Mouse (Mus musculus): ENCODE results near the gene Pdgfa.

Gene Pdgfa

DNA sequence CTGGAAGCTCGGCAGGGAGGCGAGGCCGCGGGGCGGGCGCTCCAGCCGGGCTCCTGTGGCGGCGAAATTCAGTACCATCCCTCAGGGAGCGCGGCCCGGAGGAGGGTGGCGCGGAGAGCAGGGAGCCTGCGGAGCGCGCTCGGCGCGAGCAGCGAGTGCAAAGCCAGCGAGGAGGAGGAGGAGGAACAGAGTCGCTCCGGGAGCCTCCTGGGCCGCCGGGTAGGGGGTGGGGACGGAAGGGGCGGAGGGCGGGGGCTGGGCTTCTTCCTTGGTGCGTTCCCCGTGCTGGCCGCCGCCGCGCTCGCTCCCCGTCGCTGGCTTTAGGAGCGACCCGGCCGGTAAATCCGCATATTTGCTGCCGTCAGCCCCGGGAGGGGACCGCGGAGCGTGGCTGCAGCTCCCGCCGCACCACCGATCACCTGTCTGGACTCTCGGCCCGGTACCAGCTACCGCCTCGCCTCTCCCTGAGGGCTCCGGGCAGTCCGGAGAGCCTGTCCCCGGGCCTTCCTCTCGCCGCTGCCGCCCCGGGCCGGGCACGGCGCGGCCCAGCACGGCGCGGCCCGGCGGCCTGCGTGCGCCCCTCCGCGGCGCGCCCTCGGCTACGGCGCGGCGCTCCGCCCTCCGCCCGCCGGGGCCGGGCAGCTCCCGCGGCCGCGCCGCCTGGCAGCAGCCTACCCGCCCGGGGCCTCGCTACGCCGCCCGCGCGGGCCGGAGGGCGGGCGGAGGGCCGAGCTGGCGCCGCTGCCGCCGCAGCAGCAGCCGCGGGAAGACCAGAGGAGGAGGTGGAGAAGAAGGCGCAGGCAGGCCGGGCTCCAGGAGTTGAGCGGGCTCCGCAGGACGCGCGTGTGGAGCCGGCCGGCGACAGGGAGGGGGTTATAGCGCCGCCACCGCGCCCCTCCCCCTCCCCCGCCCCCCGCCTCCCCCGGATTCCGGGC, 2.1 kb downstream of the Pdgfa start:
- DNase-seq (ENCODE audit: low spot score) = no peak

DNA sequence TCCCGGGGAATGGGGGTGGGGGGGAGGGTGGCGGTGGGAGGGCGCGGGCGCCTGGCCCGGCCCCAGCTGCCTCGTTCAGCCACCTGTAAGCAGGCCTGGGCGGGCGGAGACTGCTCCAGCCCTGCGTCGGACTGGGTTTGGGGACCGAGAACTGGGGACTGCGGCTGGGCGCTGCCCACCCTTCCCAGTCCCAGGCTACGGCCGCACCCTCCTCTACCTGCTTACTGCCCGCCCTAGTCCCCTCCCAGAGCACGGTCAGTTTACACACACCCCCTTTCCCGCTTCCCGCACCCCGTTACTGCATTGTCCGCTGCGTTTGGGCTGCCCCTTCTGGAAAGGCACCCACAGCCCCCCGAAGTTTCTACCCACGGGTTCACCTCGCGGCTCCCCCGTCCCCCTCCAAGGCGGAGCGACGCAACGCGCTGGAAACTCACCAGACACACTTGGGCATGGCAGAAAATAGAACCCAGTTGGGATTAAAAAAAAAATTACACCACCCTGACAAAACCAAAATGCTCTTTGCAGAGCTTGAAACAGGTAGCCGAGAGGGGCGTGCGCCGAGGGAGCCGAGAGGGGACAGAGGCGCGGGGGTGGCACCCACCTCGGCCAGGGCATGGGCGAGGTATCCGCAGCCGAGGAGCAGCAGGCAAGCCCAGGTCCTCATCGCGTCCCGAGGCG, 2.9 kb downstream of the Pdgfa start:
- no peak for DNase-seq (ENCODE audit: low spot score)

DNA sequence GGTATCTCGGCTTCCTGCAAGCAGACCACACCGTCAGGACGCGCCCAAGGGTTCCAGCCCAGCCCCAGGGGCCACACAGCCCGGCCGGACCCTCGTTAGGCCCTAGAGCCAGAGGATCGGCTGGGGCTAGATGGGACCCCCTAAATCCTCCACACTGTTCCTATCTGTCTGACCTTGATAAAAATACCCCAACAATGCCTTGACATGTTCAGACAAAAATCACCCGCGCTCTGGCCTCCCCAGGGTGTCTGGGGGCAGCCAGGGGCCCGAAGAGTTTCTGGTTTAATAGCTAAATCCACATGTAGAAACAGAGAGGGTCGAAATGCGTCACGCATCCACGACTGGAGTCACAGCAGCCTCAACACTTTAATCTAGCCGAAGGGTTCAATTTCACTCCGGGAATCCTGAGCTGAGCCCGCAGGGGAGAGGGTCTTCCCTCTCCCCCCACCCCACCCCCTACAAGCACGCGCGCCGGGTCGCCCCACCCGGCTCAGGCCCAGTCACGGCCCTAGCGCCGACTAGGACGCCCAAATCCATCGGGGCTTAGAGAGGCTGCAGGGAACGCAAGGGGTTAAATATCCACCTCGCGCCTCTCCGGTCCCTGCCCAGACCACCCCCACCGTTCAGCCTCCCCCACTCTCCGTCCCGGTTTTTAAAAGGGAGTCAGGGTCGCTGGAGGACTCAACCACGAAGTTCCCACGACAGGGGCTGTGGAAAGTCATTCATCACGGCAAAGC, 3.6 kb downstream of the Pdgfa start:
- no peak for DNase-seq (ENCODE audit: low spot score)

DNA sequence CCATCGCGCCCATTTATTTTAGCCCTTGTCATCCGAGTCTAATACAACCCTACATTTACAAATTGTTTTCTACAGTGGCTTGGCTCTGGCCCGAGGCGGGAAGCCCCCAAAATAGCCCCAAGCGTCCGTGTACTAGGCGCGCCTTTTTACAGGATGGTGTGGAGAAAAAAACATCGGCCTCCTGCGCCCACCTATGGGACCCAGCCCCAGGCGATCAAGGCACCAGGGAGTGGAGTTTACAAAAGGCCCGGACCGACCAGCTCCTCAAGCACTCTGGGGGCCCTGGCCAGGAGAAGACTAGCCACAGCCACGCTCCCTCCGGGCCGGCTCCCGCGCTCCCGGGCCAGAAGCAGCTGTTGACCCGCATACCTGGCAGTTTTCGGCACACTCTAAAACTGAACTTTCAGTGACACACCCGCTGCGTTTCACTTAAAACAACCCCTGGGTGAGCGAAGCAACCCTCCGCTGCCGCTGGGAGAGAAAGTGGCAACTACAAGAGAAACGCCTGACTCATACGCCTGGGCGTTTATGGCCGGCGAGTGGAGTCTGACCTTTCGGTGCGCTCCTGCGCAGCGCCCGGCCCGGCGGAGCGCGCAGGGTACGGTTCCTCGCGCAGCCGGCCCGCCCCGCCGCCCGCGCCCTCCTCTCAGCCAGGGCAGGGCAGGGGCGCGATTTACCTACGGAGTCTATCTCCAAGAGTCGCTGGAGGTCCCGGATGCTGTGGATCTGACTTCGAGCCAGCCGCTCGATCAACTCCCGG, 4.4 kb downstream of the Pdgfa start:
- DNase-seq (ENCODE audit: low spot score) = no peak

DNA sequence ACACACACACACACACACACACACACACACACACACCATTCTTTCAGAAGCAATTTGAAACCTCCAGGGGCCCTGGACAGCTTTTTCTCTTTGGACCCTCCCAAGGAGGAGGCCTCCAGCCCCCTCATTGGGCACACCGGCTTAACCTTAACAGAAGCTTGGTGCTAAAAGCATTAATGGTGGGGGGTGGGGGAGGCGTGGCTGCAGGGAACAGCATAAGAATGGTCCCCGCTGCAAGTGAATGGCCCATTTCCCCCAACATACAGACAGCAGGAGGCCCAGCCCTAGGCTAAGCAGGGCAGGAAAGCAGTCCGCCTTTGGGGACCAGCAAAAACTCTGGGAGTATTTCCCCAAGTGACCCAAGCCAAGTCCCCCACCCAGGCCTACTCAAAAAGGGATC, 5.4 kb downstream of the Pdgfa start:
- no peak for DNase-seq (ENCODE audit: low spot score)

DNA sequence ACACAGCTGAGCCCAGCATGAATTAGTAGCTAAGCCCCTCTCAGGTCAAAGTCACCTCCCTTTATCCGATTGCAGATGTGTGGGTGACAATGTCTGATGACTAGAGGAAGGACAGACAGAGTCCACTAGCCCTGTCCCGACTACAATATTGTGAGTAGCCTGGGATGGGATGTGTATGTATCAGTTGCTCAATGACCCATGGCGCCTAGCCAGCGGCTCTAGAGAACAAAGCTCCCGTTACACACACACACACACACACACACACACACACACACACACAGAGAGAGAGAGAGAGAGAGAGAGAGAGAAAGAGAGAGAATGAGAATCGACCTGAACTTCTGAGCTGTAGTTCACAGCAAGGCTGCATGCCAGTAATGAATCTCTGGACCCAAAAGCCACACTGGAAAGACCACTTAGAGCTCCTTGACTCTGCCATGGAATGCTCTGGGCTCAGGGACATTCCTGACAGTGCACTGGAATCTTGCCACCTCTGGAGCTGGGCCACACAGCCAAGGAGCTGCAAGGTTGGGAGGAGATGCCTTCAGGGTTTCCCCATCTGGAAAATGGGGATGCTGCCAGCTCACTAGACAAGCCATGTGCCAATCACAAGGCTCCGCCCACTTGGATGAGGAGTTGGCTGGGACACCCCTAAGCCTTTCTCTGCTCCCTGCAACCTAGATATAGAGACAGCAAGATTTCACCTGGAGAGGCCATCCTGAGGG, 6.3 kb downstream of the Pdgfa start:
- no peak for DNase-seq (ENCODE audit: low spot score)

DNA sequence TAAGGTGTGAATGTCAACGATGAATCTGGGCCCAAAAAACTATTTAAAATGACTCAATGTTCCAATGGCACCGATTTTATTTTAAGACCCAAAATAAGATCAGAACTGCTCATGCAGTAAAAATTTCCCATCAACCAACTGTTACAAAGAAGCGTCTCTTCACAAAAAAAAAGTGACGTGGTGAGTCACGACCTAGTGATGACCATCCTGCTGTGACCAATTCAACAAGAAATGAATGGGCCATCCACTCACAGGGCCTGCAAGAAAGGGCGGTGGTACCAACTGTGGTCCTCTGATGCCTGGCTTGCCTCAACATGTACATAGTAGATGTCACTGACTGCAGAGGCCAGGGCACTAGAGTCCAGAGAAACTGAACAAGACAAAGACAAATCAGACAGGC, 7.6 kb downstream of the Pdgfa start:
- no peak for DNase-seq (ENCODE audit: low spot score)

DNA sequence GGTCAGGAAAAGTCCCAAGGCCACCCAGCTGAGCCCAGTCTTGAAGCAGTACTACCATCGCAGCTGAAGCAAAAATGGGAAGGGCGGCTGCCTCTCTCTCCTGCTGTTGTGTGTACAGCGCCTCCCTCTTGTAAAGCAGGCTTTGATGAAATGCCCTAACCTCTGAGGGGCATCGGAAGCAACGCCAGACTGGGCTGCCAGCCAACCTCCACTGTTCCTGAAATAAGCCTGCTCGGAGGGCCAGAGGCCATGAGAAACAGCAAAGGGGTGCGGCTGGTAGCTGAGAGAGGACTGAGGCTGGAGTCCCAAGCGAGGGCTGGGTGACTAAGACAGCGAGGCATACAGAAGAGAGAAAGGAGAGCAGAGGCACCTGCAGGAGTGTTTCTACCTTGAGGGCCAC, 8.4 kb downstream of the Pdgfa start:
- DNase-seq (ENCODE audit: low spot score) = no peak

DNA sequence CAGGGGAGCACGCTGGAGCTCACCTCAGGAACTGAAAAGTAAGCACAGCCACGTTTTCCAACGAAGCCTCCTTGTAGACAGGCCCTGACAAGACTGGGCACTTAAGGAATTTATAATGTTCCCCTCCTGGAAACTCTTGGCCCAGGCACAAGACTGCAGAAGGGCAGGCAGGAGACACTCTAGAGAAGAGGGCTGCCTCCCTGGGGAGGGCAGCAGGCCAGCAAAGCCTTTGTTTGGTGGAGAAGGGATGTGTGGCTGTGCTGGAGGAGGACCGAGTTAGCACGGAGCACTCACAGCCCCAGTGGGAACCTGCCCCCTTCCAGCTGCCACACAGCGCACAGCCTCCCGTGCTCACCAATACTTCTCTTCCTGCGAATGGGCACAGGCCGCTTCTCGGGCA, 9.2 kb downstream of the Pdgfa start:
- no peak for DNase-seq (ENCODE audit: low spot score)

DNA sequence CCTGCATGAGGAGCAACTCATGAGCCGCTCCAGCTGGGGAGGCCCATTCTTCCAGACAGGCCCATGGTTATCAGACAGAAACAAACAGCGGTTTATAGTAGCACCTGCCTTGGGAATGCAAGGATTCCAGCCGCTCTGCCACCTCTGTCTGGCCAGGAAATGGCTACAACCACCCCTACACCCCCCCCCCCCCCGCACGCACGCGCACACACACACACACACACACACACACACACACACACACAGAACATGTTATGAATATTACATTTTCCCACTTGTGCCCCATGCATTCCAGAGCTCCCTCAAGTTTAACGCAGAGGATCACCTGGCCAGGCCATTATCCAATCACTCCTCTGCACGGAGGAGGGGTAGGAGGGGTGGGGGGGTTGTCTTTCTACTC, 15.2 kb downstream of the Pdgfa start:
- no peak for DNase-seq (ENCODE audit: low spot score)

DNA sequence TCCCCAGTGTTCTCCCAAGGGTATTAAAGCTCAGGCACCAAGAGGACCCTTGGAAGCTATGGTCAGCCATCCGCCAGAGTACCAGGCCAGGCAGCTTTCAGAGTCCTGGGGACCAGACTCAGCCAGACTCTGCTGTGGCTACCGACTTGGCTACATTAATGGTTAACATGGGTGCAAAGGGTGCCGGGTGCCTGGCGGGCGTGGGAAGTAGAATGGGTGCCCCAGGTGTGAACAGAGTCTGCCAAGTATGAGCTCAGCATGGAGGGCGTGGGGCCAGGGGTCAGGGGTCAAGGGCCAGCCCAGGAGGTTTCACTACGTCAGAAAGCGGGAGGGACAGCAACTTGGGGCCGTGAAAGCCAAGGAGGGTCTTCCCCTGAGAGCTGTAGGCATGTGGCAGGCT, 16.6 kb downstream of the Pdgfa start:
- no peak for DNase-seq (ENCODE audit: low spot score)

DNA sequence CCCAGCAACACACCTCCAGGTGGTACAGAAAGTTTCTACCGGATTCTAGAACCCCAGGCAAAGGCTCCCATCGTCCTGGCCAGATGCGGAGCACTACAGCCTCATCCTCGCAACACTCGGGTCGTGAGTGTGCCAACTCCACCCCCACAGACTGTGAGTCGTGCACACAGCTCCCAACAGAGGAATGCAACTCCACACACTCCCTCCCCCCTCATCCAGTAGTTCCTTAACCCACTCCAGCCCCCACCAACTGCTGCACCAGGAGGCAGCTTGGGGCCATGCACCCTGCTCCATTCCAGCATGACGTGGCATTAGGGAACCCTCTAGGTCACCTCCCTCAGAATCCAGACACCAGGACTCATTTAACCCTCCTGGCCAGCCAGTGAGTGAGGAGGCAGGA, 17.3 kb downstream of the Pdgfa start:
- DNase-seq (ENCODE audit: low spot score) = no peak

DNA sequence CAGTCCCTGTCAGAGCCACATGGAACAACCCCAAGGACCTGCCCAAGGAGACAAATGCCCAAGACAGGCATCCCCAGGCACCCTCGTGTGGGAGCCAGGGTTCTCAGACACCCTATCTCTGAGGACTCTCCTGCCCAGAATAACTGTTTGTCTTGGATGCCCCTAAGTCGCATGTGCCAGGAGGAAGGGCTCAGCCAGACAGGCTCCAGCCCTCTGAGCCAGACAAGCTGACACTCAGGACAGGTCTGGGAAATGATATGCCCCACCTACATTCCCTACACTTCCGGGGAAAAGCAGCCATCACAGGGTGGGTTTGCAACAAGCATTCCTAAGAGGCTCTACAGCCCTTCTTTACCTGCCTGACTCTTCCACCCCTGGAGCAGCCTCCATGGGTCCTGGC, 19.4 kb downstream of the Pdgfa start:
- DNase-seq (ENCODE audit: low spot score) = no peak

DNA sequence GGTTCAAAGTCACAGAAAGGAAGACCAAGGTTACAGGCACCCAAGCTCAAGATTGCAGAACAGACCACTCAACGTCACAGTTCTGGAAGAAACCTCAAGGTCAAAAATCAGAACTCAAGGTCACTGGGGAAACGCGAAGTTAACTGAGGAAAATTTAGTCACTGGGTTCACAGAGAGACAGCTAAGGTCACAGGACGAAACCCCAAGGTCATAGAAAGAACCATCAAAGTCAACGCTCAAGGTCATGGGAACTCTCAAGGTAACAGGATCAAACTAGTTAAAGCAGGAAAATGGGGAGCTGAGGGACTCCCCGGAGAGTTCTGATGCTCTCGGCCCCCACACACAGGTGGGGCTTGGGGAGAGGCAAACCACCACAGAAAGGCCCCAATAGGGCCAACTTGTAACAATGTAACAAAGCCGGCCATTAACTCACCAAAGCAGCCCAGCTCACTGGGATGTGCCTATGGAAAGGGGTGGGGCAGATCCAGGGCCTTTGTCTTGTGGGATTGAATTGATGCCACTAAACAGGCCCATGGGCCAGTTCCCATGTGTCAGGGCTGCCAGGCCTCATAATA, 22.2 kb downstream of the Pdgfa start:
- no peak for DNase-seq (ENCODE audit: low spot score)

DNA sequence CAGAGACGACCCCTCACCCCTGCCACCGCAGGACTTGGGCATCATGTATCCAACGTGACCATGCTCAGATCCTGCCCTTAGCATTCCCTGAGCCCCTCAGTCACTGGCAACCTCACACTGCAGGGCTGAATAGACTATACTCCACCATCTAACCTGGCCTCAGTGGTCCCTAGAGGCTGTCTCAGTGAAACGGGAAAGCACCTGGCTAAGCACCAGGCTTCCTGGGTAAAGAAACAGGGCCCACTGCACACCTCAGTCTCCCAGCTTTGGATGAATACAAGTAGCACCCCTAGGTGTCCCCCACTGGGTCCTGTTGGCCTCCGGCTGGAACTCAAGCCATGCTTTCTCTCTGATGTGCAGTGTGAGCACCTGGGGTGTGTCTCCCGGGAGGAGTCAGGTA, 23.7 kb downstream of the Pdgfa start:
- DNase-seq (ENCODE audit: low spot score) = no peak

DNA sequence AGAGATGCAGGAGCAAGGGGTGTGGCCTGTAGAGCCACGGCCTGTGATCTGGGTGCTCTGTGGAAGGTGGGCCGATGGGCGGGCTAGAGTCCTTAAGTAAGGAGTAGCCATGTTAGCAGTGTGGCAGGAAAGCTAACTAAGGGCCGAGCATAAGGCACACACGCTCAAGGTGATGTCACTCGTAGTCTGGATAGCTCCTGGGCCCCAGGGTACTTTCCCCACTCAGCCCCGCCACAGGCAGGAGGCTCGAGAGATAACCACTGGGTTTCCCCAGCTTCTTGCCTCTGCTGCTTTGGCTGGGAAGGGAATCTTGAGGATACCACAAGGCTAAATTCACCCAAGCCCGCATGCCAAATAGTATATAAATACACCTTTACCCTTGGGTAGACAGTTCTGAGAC, 25.8 kb downstream of the Pdgfa start:
- no peak for DNase-seq (ENCODE audit: low spot score)

DNA sequence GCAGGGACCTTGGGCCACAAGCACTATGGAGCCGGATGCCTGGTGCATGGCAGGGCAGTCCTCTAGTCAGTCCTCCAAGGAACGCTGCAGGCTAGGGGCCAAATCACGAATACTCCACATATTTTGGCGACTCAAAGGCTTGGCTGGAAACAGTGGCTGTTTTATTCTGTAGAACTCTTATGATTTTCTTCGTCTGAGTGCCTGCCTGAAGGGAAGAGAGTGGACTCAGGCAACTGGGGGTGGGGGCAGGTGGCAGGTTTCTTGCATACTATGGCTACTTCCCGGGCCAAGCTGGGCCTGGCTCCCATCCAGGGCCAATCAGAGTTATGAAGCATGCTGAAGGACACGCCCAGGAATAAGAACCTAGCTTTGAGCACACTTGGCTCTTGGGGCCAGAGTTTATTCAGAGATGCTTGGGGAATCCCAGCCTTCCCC, 27.1 kb downstream of the Pdgfa start:
- DNase-seq (ENCODE audit: low spot score) = no peak

DNA sequence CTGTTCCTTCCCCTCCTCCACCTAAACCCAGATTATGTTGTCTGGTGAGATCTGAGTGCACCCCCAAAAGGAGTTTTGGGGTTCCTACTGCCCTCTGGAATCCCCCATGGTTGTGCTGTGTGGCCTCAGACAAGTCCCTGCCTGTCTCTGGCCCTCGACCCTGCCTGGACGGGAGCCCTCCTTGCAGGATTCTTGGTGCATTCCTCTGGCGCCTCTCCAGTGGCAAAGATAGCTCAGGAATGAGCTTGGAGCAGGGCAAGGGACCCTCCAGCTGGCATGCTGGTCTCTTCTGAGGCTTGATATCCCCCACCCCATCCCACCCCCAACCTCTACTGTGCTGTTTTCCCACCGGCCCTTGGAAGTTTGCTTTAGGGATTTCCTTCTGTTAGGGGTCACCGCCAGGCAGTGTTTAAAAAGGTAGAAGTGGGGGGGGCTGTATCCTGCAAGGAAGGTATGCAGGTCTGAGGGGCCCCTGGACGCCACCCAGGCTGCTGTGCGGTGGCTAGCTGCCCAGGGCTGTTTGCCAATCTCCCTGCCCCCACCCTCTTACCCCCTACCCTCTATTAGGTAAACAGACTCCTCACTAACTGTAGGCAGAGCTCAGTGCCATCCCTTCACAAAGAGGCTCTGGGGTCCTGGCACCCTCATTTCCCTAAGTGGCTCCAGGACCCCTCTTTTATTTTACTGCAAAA, 31.0 kb downstream of the Pdgfa start:
- no peak for DNase-seq (ENCODE audit: low spot score)

DNA sequence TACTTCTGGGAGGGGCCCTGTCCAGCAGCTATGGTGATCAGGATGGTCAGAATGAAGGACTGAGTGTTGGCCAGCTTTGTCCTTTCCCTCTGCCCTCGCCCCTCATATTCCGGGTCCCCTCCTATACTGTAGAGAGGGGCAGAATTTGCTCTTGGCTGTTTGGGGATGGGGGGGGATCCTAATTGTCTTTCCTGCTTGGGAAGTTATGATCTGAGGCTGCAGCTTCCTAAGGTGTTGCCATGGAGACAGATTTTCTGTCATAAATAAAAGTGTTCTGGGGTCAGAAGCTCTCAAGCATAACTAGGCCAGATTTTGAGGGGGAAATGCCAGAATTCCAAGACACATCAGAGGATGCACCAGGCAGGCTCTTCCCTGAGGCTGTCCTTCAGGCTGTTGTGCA, 31.6 kb downstream of the Pdgfa start:
- no peak for DNase-seq (ENCODE audit: low spot score)

DNA sequence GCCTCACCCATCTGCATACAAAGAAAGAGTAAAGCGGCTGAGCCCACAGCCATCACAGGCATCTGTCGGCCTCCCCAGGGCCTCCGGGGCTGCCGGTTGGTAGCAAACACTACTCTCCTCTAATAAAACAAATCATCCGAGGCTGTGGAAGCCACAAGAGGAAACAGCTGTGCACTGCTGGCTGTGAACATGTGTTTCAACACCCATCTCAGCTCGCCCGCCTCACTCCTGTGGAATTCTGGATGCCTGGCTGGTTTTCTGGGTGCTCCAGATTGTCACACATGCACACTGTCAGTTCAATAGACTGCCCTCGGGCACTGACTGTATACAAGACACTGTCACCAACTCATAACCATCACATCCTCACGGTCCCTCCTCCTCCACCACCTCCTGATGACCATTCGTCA, 40.7 kb downstream of the Pdgfa start:
- DNase-seq (ENCODE audit: low spot score) = no peak

DNA sequence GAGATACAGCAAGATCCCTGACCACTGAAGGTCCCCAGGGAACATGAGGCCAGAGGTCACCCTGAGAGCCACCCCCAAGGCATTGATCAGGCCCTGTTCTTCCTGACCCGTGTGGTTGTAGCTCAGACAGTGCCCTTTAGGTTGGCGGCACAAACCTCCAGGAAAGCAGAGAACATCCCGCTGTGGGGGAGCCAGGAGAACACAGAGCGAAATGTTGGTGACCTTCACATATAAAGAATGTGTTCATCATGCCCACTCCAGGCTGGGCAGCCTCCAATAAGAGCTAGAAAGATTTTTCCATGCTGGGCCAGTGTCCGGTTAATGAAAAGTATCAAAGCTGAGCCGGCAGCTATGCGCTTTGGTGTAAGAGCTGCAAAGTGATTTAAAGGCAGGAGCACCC, 43.2 kb downstream of the Pdgfa start:
- no peak for DNase-seq (ENCODE audit: low spot score)

Data from T-cell, adult 2 months (primary cell).